Mouse (Mus musculus): ENCODE results near the gene Ndufv2.
A peak's percentile ranks its signal among the peaks of the same experiment; 100 is the strongest.
"Not testable (repeated sequence)": the region's sequence is repeated elsewhere in the genome, so short reads cannot be mapped to it uniquely, and the experiment has no call there.

Ndufv2 gene

GRCm38 (mm10) chr17:66084486-66084885 lies 16.9 kb downstream of the Ndufv2 start:
- DNase-seq, result no peak

- DNase-seq, result no peak
Observed at GRCm38 (mm10) chr17:66077437-66077850, 23.9 kb downstream of the Ndufv2 start.

GRCm38 (mm10) chr17:66076934-66077333 lies 24.4 kb downstream of the Ndufv2 start, which contains the start of gene Ankrd12:
TSS of gene Ankrd12 (minus strand) at chr17:66077089.
- peak; percentile 97 for DNase-seq

- DNase-seq, result peak; percentile 70 to 72
Observed at GRCm38 (mm10) chr17:66076174-66076927, 25.0 kb downstream of the Ndufv2 start.

GRCm38 (mm10) chr17:66075827-66076173 lies 25.6 kb downstream of the Ndufv2 start:
- peak in 1 of 2 experiments; percentile 10 for DNase-seq

- DNase-seq, result no peak
Observed at GRCm38 (mm10) chr17:66073971-66074370, 27.4 kb downstream of the Ndufv2 start.

GRCm38 (mm10) chr17:66069036-66069435 lies 32.3 kb downstream of the Ndufv2 start:
- not testable (repeated sequence) for DNase-seq

- DNase-seq, result no peak
Observed at GRCm38 (mm10) chr17:66065115-66065514, 36.2 kb downstream of the Ndufv2 start.

GRCm38 (mm10) chr17:66061241-66061938 lies 40.0 kb downstream of the Ndufv2 start:
- DNase-seq, result no peak

GRCm38 (mm10) chr17:66058160-66058559 lies 43.2 kb downstream of the Ndufv2 start:
- DNase-seq, result no peak

GRCm38 (mm10) chr17:66057145-66057544 lies 44.2 kb downstream of the Ndufv2 start:
- no peak for DNase-seq

- no peak for DNase-seq
Observed at GRCm38 (mm10) chr17:66053349-66053748, 48.0 kb downstream of the Ndufv2 start.

- no peak for DNase-seq
Observed at GRCm38 (mm10) chr17:66048795-66049194, 52.6 kb downstream of the Ndufv2 start.

GRCm38 (mm10) chr17:66048199-66048598 lies 53.2 kb downstream of the Ndufv2 start:
- DNase-seq, result no peak

GRCm38 (mm10) chr17:66043679-66044078 lies 57.7 kb downstream of the Ndufv2 start:
- not testable (repeated sequence) for DNase-seq

GRCm38 (mm10) chr17:66041020-66041419 lies 60.3 kb downstream of the Ndufv2 start:
- DNase-seq, result no peak

GRCm38 (mm10) chr17:66033239-66033638 lies 68.1 kb downstream of the Ndufv2 start:
- DNase-seq, result no peak

GRCm38 (mm10) chr17:66031991-66032390 lies 69.4 kb downstream of the Ndufv2 start:
- no peak for DNase-seq
